Mouse (Mus musculus) stomach, embryonic 16.5 days (tissue): ENCODE data around the gene Cacna1c. TPM values are rescaled to one million over a fixed set of nuclear protein-coding genes. Genes with fewer than 3 reads are reported as not detected.
"Not testable (repeated sequence)": the region's sequence is repeated elsewhere in the genome, so short reads cannot be mapped to it uniquely, and the experiment has no call there.

ENCODE experiments used
- ATAC-seq: fragments of 200-750 bp; cut with Nextera tagmentation; 2 replicates; pipeline ENCODE4 v1.8.0; 2017; ENCODE audit warnings: moderate number of reproducible peaks, moderate TSS enrichment; ENCODE audit not compliant: insufficient read depth, low FRiP score
- H3K27ac ChIP-seq: fragments of 300-500 bp; sonication (generic); 2 replicates; pipeline ENCODE4 v1.5.1; 2014; ENCODE audit warnings: low read length
- H3K27me3 ChIP-seq: fragments of 300-500 bp; sonication (generic); 2 replicates; pipeline ENCODE4 v1.6.1; 2014; ENCODE audit warnings: low read length, control low read depth, mixed read lengths; ENCODE audit not compliant: control insufficient read depth, insufficient read depth
- H3K36me3 ChIP-seq: fragments of 300-500 bp; sonication (generic); 2 replicates; pipeline ENCODE4 v1.6.1; 2014; ENCODE audit warnings: low read length; ENCODE audit not compliant: control insufficient read depth, insufficient read depth
- H3K4me1 ChIP-seq: fragments of 300-500 bp; sonication (generic); 2 replicates; pipeline ENCODE4 v1.6.1; 2014; ENCODE audit warnings: low read length, control low read depth, mixed read lengths; ENCODE audit not compliant: control insufficient read depth, insufficient read depth
- H3K4me2 ChIP-seq: fragments of 300-500 bp; sonication (generic); 2 replicates; pipeline ENCODE4 v1.6.1; 2014; ENCODE audit warnings: low read depth, low read length, mixed read lengths
- H3K4me3 ChIP-seq: fragments of 300-500 bp; sonication (generic); replicated peaks from 2 replicates; pipeline ENCODE4 v1.5.1; 2014; ENCODE audit warnings: mild to moderate bottlenecking, low read length
- H3K9ac ChIP-seq: fragments of 300-500 bp; sonication (generic); 2 replicates; pipeline ENCODE4 v1.6.1; 2014; ENCODE audit warnings: low read length
- H3K9me3 ChIP-seq: fragments of 300-500 bp; sonication (generic); replicated peaks from 2 replicates; pipeline ENCODE4 v1.6.1; 2016; ENCODE audit warnings: low read length, control low read depth; ENCODE audit not compliant: control insufficient read depth
- WGBS: fragments of 180-500 bp; shearing (Covaris S2); extraction: QIAGEN DNeasy Blood & Tissue Kit; methylation state at CpG from one replicate; pipeline ENCODE4 v1.1.7; 2014; 5-methylcytosine and 5-hydroxymethylcytosine counted together
- polyA plus RNA-seq: library from polyadenylated mRNA; unstranded; fragments of >200 nt; fragmentation: Nextera tagmentation; extraction: Ambion mirVana; gene quantifications from 2 replicates; pipeline ENCODE4 v1.2.1, GENCODE M21; 2015

Gene Cacna1c
- polyA plus RNA-seq, 1 experiment from 2014 or later = 4.3 TPM

DNA sequence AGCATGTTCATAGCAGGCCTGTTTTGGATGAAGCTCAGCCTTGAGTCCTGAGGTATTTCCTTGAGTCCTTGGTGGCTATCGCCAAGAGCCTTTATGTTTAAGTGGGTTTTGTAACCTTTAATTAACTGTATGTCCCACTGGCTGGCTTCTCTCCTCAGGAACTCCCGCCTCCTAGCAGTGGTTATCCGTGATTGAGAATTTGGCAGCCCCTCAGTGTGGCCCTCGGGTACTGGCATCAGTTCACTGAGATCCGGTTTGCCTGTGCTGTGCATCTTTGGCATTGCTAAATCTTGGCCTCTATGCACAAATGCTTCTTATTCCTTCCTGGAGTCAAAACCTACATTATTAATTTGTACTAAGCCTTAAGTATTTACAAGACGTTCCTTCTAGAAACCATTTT lies 587.3 kb downstream of the Cacna1c start:
- Histone ChIP-seq H3K9me3 (no peaks in the 10 kb centered on the region), H3K4me2 (no peak overlapping the region), H3K4me3 (no peak overlapping the region), H3K27me3 (no peaks in the 10 kb centered on the region), H3K36me3 (no peaks in the 10 kb centered on the region), H3K4me1 (no peaks in the 10 kb centered on the region), H3K27ac (no peak overlapping the region), H3K9ac (no peak overlapping the region)
- 85% methylated on average over 6 of the region's 6 CpGs for WGBS
- no peak for ATAC-seq

DNA sequence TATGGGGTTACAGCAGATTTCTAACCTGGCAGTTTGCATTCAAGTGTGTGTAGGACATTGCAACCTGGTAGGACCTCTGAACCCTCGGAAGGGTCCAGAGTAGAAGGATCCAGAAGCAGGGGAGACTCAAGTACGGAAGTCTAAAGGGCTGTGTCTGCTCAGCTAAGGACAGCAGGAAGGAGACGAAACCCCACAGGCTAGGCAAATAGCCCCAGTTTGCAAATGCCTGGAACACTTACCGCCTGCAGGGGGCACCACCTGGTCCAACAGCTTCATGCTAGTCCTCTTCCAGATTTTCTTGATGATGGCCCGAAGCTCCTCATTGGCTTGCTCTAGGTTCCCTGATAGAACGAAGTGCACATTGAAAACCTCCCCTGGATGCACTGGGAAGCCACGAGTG lies 590.2 kb downstream of the Cacna1c start:
- Histone ChIP-seq H3K9ac (no peak overlapping the region), H3K9me3 (no peaks in the 10 kb centered on the region), H3K27ac (no peak overlapping the region), H3K4me1 (no peaks in the 10 kb centered on the region), H3K36me3 (no peaks in the 10 kb centered on the region), H3K4me2 (no peak overlapping the region), H3K27me3 (no peaks in the 10 kb centered on the region), H3K4me3 (no peak overlapping the region)
- no peak for ATAC-seq
- 67% methylated on average over 7 of the region's 7 CpGs for WGBS

DNA sequence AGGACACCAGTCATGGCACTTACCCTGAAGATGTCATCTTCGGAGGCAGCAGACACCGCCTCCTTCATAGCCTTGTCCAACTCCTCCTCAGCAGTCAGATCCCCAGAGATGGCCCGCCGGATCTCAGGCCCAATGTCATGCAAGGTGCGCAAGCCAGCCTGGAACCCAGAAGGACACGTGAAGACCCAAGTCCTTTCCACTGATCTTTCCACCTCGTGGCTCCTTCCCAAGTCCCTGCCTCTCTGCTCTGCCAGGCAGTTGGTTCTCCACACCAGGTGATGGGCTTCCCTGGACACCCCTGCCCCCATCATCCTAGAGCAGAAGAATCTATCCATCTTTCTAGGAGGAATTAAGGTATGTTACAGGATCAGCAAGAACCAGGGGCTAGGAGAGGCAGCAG lies 592.4 kb downstream of the Cacna1c start:
- Histone ChIP-seq H3K4me1 (no peaks in the 10 kb centered on the region), H3K4me3 (no peak overlapping the region), H3K27me3 (no peaks in the 10 kb centered on the region), H3K9me3 (no peaks in the 10 kb centered on the region), H3K27ac (no peak overlapping the region), H3K9ac (no peak overlapping the region), H3K4me2 (no peak overlapping the region), H3K36me3 (no peaks in the 10 kb centered on the region)
- 85% methylated on average over 7 of the region's 7 CpGs for WGBS
- no peak for ATAC-seq

DNA sequence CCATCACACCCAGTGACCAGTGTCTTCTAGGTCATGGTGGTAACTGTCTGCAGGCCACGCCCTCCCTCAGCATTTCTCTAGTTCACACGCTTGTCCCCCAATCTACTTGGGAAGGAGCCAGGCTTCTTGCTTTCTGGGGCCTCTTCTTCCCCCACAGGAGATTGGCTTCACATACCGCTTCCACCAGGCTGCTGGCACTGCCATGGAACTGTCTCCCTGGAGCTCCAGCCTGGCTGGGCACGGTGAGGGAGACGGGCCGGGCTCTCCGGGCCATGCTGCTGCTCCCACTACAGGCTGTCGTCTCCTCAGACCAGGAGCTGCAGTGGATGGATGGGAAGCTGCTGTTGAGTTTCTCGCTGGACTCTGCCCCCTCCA lies 600.5 kb downstream of the Cacna1c start:
- WGBS = 80% methylated on average over 9 of the region's 9 CpGs
- no peaks in the 10 kb centered on the region for H3K36me3 ChIP-seq
- peaks cover 11% of the 10 kb centered on the region; the same call in 1 of the 2 replicates for H3K4me1 ChIP-seq
- no peak overlapping the region for H3K27ac ChIP-seq
- no peaks in the 10 kb centered on the region for H3K9me3 ChIP-seq
- no peak overlapping the region for H3K4me3 ChIP-seq
- H3K9ac ChIP-seq = no peak overlapping the region
- H3K4me2 ChIP-seq = no peak overlapping the region
- ATAC-seq = no peak
- no peaks in the 10 kb centered on the region for H3K27me3 ChIP-seq

DNA sequence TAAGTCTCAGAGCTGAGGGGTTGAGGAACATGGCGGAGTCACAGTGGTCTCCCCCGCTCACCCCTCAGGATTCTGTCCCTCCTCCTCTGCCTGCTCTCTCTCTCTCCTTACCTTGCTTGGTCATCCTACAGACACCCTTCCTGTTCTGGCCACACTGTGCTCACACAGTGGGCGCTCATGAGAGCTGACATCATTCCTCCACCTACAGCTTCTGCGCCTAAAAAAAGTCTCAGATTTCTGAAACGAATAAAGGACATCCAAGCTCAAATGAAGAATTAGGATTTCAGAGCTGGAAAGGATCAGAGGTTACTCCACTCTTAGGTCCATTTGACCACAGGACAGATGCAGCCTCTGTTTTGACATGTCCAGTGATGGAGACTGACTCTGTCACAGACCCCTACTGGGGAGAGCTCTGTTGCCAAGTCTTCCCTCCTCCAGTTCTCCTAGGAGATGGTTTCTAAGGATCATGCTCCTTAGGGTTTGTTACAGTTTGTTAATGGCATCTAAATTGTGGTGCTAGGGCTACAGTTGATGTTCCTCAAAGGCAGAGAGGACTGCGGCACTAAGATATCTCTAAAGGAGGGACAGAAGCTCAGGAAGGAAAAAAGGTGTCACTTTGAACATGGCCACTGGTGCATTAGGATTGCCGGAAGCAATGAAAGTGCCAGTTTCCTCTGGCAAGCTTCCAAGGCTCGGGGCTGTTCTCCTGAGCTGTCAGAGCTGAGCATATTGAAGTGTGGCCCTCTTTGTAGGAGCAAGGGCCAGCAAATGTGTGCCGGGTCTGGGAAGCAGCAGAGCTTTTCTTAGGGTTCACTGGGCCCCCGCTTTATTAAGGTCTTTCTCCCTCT lies 601.2 kb downstream of the Cacna1c start:
- Histone ChIP-seq H3K9me3 (no peaks in the 10 kb centered on the region), H3K27me3 (no peaks in the 10 kb centered on the region), H3K4me2 (no peak overlapping the region), H3K27ac (no peak overlapping the region), H3K4me1 (peaks cover 11% of the 10 kb centered on the region; the same call in 1 of the 2 replicates), H3K9ac (no peak overlapping the region), H3K4me3 (no peak overlapping the region), H3K36me3 (no peaks in the 10 kb centered on the region)
- WGBS = 82% methylated on average over 10 of the region's 10 CpGs
- no peak for ATAC-seq

DNA sequence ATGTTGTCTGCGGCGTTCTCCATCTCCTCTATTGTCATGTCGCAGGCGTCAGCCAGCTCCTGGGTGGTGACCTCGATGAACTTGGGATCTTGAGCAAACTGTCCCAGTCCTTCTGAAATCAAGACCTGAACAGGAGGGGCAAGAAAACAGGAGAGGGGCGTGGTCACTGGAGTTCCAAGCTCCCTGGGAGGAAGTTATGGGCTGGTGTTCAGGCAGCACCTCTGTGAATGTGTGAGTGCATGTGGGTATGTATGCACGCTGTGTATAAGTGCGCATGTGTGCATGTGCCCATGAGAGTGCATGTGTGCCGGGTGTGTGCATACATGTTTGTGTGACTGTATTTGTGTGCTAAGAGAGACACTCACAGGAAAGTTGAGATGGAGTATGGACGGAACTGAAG lies 602.1 kb downstream of the Cacna1c start:
- peak; percentile 39 for ATAC-seq

DNA sequence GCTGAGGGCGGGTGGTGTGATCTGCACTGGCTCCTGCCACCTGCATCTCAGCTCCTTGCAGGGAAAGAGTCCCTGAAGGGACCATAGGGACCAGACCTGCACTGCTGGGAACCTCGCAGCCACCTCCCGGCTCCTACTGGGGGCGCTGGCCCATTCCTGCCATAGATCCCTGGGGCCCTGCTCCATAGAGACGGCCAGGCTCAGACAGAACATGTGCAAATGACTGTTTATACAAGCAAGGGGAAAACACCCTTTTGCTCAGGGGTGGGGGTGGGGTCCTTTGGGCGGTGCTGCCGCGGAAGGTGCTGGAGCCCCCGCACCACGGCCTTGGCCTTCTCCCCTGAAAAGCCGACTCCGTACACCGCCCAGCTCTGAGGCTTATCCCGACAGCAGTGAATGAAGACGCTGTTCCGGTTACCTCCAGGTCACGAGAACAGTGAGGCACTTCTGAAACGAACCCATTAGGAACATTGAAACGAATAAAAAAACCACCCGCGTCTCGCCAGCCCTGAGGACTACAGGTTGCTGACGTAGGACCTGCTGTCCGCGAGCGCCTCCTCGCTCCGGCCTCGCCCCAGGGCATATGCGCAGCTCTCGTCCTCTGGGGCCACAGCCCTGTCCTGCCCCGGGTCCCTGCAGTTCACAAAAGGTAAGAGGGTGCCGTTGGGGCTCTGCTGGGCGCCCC lies 602.7 kb downstream of the Cacna1c start:
- peak overlapping the region; percentile 63 for H3K9ac ChIP-seq
- WGBS = 5% methylated on average over 34 of the region's 34 CpGs
- H3K36me3 ChIP-seq = no peaks in the 10 kb centered on the region
- no peaks in the 10 kb centered on the region for H3K27me3 ChIP-seq
- H3K27ac ChIP-seq = no peak overlapping the region; the same call in 1 of the 2 replicates
- peaks cover 11% of the 10 kb centered on the region; the same call in 1 of the 2 replicates for H3K4me1 ChIP-seq
- H3K4me2 ChIP-seq = peak overlapping the region; percentile 76
- peak; percentile 69 for ATAC-seq
- no peaks in the 10 kb centered on the region for H3K9me3 ChIP-seq
- H3K4me3 ChIP-seq = peak overlapping the region; percentile 48

More for the DNA sequence above, 602.1 kb downstream of the Cacna1c start:
- Histone ChIP-seq H3K36me3 (no peaks in the 10 kb centered on the region), H3K4me1 (peaks cover 11% of the 10 kb centered on the region; the same call in 1 of the 2 replicates), H3K9ac (peak overlapping the region; percentile 63; the same call in 1 of the 2 replicates), H3K4me2 (peak overlapping the region; percentile 76), H3K4me3 (peak overlapping the region; percentile 48), H3K27me3 (no peaks in the 10 kb centered on the region), H3K27ac (no peak overlapping the region), H3K9me3 (no peaks in the 10 kb centered on the region)
- 38% methylated on average over 10 of the region's 10 CpGs for WGBS

DNA sequence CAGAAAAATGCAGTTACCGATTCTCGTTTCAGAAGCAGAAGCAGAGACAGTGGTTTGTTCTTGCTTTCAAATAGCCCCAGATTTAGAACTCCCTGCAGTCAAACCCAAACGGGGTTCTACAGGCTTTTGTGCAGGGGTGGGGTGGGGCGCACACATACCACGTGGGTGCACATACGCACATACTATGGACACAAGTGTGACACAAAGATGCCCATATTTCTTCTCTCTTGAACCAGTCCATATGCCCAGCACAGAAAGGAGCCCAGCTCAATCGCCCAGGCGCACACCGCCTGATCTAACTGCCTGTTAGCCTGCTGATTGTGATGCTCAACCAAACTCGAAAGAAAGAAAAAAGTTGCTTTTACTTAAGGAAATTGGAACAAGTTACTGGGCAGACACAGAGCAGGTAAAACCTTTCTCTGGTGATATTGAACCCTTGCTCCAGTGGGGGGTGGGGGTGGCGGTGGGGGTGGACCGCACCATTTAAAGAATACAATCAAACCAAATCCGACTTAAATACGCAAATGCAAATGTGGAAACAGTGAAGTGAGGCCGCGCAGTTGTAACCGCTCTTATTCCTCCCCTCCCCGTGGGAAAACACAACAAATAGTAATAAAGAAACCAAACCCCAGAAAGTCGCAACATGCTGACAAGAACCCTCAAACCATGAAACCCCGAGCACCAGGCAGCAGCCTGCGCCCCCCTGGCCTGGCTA lies 603.4 kb downstream of the Cacna1c start:
- peak overlapping the region; percentile 76 for H3K4me2 ChIP-seq
- H3K27me3 ChIP-seq = no peaks in the 10 kb centered on the region
- H3K4me3 ChIP-seq = peak overlapping the region; percentile 48
- H3K9me3 ChIP-seq = no peaks in the 10 kb centered on the region
- no peak for ATAC-seq
- WGBS = 28% methylated on average over 21 of the region's 21 CpGs
- no peaks in the 10 kb centered on the region for H3K36me3 ChIP-seq
- H3K27ac ChIP-seq = no peak overlapping the region
- peaks cover 11% of the 10 kb centered on the region; the same call in 1 of the 2 replicates for H3K4me1 ChIP-seq
- peak overlapping the region; percentile 63 for H3K9ac ChIP-seq

DNA sequence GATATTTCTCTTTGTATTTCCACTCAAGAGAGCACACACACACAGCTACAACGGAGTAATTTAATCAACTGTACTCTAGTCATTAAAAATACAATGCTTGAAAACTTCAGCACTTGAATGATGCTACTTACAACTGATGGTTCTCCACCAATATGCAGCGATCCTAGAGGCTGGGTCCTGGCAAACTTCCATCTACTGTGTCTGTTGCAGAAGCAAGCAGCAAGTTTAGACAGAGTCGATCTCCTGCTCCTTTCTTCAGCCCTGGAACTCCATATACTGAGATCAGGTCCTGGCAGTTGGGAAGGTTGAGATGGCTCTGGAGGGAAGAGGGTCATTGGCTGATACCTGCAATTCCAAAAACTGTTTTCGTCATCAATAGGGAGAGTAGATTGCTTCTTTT lies 617.5 kb downstream of the Cacna1c start:
- not testable (repeated sequence) for H3K4me1 ChIP-seq, H3K36me3 ChIP-seq, H3K4me3 ChIP-seq, H3K27me3 ChIP-seq, H3K9ac ChIP-seq, H3K4me2 ChIP-seq, H3K9me3 ChIP-seq, ATAC-seq, H3K27ac ChIP-seq
- 78% methylated on average over 4 of the region's 4 CpGs for WGBS
